Mouse (Mus musculus) bone marrow macrophage, adult 2 months (primary cell): ENCODE measurements around the gene Smad9. TPM values are rescaled to one million over a fixed set of nuclear protein-coding genes. Genes with fewer than 3 reads are reported as not detected.
A peak's percentile ranks its signal among the peaks of the same experiment; 100 is the strongest.

Experiments used
- H3K27ac ChIP-seq: 2 replicates; pipeline ENCODE4 v1.5.1; 2012; ENCODE audit warnings: low read depth, low read length; ENCODE audit not compliant: insufficient read depth
- H3K4me1 ChIP-seq: 2 replicates; pipeline ENCODE4 v1.6.1; 2012; ENCODE audit warnings: low read length; ENCODE audit not compliant: control insufficient read depth, insufficient read depth
- H3K4me3 ChIP-seq: 2 replicates; pipeline ENCODE4 v1.5.1; 2012; ENCODE audit warnings: mild to moderate bottlenecking, low read length, moderate library complexity; ENCODE audit not compliant: insufficient read depth
- CTCF ChIP-seq: IDR thresholded peaks from 2 replicates; pipeline ENCODE4 v1.5.1; 2012; ENCODE audit warnings: low read depth, mild to moderate bottlenecking, low read length, moderate library complexity
- POLR2A ChIP-seq: IDR thresholded peaks from 2 replicates; pipeline ENCODE4 v1.6.1; 2012; ENCODE audit warnings: mild to moderate bottlenecking, low read depth, low read length, borderline replicate concordance
- polyA plus RNA-seq: library from polyadenylated mRNA; stranded (reverse); fragments of >200 nt; gene quantifications from 2 replicates; pipeline ENCODE4 v1.2.4, GENCODE M21; 2012; ENCODE audit not compliant: missing spikeins, insufficient read depth, insufficient read length

Gene Smad9
- polyA plus RNA-seq, 1 experiment, result not detected

DNA sequence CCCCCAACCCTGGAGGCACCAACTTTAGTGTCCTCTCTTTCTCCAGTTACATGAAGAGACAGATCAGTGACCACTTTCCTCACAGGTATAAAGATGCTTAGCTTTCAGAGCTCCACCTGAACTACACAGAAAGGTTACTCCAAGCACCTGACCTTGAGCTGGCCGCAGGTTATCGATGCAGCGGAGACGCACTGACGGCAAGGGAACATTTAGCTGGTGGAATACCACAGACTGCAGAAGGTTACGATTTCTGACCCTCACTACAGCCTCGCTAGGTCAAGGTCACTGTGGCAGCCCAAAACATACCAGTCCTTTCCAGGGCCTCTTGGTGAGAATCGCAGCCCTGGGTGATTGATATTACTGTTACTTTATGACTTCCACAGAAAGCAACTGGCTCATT is 48.3 kb downstream of the Smad9 start:
- no peak overlapping the region for H3K27ac ChIP-seq
- TF ChIP-seq CTCF, result no peak
- H3K4me3 ChIP-seq, result no peak overlapping the region
- H3K4me1 ChIP-seq, result peaks cover 10% of the 10 kb centered on the region

DNA sequence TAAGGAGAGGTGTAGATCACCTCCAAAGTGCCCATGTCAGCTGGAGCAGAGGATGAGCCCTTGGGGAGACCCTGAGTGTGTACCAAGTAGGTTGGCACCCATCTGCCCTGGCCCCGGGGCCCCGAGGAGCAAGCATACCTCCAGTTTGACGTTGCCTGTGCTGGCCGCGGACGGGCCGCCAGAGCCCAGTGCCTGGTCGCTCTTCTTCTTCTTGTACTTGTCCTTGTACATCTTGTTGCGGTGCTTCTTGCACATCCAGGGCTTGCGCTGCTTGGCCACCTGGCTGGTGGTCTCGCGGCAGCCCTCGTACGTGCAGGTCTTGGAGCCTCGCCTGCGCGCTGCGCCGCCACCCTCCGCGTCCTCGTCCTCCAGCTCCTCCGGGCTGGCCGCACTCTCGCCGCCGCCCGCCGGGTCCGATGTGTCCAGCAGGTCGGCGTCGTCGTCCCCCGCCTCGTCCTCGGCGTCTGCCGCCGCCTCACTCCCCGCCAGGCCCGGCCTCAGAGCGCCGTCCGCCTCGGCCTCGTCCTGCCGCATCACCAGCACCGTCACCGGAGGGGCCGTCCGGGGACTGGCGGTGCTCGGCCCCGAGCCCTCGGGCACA is 51.8 kb downstream of the Smad9 start:
- no peak for TF ChIP-seq POLR2A
- no peak for TF ChIP-seq CTCF
- peaks cover 12% of the 10 kb centered on the region for H3K4me1 ChIP-seq
- peak overlapping the region; percentile 91 for H3K4me3 ChIP-seq
- H3K27ac ChIP-seq, result peak overlapping the region; percentile 22; the same call in 1 of the 2 replicates

DNA sequence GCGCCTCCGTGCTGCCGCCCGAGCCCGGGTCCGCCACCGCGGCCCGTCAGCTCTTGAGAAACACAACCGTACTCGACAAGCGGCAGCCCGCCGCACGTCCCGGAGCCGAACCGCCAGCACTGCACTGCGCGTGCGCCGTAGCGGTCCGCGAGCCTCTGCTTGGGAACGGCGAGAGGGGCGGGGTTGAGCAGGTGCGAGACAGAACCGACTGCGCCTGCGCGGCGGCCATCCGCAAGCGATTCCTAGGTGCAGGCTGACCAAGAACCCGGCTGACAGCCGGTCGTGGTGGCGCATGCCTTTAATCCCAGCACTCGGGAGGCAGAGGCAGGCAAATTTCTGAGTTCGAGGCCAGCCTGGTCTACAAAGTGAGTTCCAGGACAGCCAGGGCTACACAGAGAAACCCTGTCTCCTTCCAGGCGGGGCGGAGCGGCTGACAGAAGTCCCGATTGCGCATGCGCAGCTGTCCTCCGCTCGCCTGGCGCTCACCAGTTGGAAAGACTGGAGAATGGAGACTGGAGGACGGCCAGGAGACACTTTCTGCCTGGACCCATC is 52.4 kb downstream of the Smad9 start, which contains the start of gene Rfxap:
TSS of gene Rfxap (minus strand) at position 126 of the 552 bp plus-strand sequence.
- Histone ChIP-seq H3K27ac (peak within 1 kb of the TSS; percentile 29), H3K4me1 (peaks cover 12% of the 10 kb centered on the region), H3K4me3 (peak within 1 kb of the TSS; percentile 91)
- TF ChIP-seq POLR2A (no peak), CTCF (no peak)

DNA sequence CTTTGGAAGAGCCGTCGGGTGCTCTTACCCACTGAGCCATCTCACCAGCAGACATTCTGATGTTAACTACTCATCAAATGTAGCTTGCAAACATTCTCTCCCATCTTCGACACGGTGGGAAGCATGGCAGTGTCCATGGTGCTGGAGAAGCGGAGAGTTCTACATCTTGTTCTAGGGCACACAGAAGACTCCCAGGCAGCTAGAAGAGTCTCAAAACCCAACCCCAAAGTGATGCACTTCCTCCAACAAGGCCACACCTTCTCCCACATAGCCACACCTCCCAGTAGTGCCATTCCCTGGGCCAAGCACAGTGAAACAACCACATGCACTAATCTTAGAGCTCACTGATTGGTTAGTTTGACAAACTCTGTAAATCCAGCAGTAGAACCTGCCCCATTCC is 53.7 kb downstream of the Smad9 start:
- Histone ChIP-seq H3K27ac (no peak overlapping the region), H3K4me3 (no peak overlapping the region), H3K4me1 (peaks cover 15% of the 10 kb centered on the region)
- no peak for TF ChIP-seq POLR2A

DNA sequence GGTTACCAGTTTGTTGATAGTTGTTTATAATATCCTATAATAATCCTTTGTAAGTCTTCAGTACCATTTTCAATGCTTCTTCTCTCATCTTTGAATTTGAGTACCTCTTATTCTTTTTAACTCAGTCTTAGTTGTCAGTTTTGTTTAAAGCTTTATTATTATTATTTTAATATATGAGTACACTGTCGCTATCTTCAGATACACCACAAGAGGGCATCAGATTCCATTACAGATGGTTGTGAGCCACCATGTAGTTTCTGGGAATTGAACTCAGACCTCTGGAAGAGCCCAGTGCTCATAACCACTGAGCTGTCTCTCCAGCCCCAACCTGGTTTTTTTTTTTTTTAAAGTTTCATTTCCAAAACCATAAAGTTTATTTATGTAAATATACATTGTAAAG is 56.2 kb downstream of the Smad9 start:
- no peak overlapping the region for H3K27ac ChIP-seq
- H3K4me3 ChIP-seq, result no peak overlapping the region
- TF ChIP-seq CTCF, result no peak
- TF ChIP-seq POLR2A, result no peak
- peaks cover 8% of the 10 kb centered on the region for H3K4me1 ChIP-seq

DNA sequence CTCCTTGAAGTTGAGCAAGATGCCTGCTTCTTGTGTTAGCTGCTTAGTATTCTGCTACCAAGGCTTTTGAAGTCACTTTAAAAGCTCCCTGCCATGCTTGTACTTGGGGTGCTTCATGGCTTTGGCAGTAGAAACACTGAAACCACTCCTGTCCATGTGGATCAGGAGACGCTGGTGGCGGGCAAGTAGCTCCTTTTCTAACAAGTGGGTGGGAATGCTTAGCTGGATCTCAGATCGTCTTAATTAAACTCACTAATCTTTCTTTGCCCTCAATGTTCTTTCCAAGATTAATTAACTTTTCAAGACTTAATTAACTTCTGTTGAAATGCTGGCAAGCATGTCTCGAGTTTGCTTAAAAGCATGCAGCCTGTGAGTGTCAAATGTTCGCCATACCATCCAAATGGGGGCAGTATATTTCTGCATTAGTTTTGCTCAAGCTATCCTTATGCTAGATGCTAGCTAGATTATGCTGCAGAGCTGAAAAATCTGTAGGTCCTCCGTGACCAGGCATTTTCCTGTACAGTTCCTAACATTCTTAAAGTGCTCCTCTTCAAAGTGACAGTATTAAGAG is 58.1 kb downstream of the Smad9 start:
- no peak for TF ChIP-seq POLR2A
- no peak for TF ChIP-seq CTCF
- Histone ChIP-seq H3K4me1 (peaks cover 8% of the 10 kb centered on the region), H3K27ac (no peak overlapping the region), H3K4me3 (no peak overlapping the region)

DNA sequence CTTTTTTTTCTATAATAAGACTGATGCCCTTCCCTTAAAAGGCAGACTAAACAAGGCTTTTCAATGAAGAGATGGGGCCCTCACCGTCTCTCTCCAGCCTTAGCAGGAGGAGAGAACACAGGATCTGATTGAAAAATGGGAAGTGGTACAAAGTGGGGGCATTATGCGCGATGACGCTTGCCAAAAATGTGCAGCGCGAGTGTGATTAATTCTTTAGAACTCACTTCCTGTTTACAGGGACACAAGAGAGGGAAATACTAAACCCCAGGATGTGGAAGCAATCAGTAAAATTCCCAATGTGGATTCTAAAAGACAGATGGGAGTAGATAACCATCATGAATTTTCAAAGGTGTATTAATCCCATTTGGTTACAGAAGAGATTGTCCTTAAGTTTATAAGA is 59.2 kb downstream of the Smad9 start:
- Histone ChIP-seq H3K4me3 (no peak overlapping the region), H3K27ac (peak overlapping the region; percentile 40; the same call in 1 of the 2 replicates), H3K4me1 (peaks cover 7% of the 10 kb centered on the region)
- TF ChIP-seq CTCF, result no peak
- TF ChIP-seq POLR2A, result no peak

DNA sequence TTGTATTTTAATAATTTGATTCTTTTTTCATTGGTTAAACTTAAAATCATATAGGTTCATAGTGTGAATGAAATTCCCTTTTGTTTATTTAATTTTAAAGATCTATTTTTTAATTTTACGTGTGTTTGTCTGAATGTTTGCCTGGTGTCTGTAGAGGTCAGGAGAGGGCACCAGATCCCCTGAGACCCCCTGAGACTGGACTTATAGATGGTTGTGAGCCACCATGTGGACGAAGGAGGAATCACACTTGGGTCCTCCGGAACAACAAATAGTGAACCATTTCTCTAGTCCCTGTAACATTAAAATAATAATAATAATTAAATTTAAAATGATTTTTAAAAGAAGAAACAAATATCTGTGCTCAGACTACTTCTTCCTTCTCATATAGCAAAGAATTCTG is 59.9 kb downstream of the Smad9 start:
- no peak for TF ChIP-seq POLR2A
- TF ChIP-seq CTCF, result peak; percentile 96
- no peak overlapping the region for H3K4me3 ChIP-seq
- H3K27ac ChIP-seq, result no peak overlapping the region
- peaks cover 7% of the 10 kb centered on the region for H3K4me1 ChIP-seq

DNA sequence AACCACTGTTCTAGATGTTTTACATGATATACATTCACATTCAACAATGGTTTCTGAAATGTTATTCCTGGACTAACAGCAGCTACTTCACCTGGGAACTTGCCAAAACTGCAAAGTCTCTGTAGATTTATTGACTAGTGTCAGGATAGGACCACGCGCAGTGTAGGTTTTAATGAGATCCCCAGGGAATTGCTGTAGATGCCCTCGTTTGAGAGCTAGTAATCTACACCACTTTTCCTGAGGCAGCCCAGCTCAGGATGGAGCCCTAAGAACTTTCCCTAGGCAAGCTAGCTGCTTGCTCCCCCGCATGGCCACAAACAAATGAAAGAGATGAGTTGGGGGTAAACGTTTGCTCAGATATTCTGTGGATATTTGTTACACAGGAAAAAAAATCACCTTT is 67.1 kb downstream of the Smad9 start:
- Histone ChIP-seq H3K4me3 (no peak overlapping the region), H3K4me1 (no peaks in the 10 kb centered on the region), H3K27ac (no peak overlapping the region)
- TF ChIP-seq CTCF, result no peak

DNA sequence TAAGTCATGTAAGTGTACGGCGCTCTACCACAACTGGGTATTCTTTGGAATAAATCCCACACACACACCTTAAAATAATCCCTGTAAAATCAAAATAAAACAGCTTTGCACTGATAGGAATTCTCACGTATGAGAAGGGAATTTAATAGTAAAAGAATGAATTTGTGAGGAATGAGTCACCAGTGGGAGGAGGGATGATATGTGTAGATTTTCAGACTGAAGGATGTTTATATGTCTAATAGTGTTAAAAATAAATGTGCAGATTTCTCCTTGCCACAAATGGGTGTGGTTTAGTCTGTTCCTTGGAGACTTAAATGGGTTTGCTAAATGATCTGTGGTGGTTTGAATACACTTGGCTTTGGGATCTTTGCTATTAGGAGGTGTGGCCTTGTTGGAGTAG is 77.1 kb downstream of the Smad9 start:
- TF ChIP-seq POLR2A, result no peak
- TF ChIP-seq CTCF, result no peak
- H3K4me3 ChIP-seq, result no peak overlapping the region
- no peak overlapping the region for H3K27ac ChIP-seq
- H3K4me1 ChIP-seq, result no peaks in the 10 kb centered on the region
